Mouse (Mus musculus) urinary bladder, postnatal 25 days (tissue): Measurements from ENCODE around the gene Vmn2r94.

ENCODE experiments used
- DNase-seq: peaks from one replicate; pipeline ENCODE4 v3.0.0; 2022; ENCODE audit warnings: low spot score

The Vmn2r94 gene

GRCm38 (mm10) chr17:18277656-18278055 lies at the start of gene Vmn2r94:
Vmn2r94 (minus strand) TSS chr17:18277756.
- no peak for DNase-seq

- no peak for DNase-seq
Observed at GRCm38 (mm10) chr17:18323031-18323430, 45.5 kb upstream of the Vmn2r94 start.

- DNase-seq = no peak
Observed at GRCm38 (mm10) chr17:18297799-18298198, 20.2 kb upstream of the Vmn2r94 start, which contains the start of gene Vmn2r93. Vmn2r93 (plus strand) TSS chr17:18298099.

- no peak for DNase-seq
Observed at GRCm38 (mm10) chr17:18236931-18237330, 40.6 kb downstream of the Vmn2r94 start.

- no peak for DNase-seq
Observed at GRCm38 (mm10) chr17:18231996-18232395, 45.6 kb downstream of the Vmn2r94 start.

GRCm38 (mm10) chr17:18221300-18221699 lies 56.3 kb downstream of the Vmn2r94 start:
- DNase-seq = no peak
